Mouse (Mus musculus) hindbrain, embryonic 13.5 days (tissue): ENCODE data around the gene Olfr1175-ps. TPM values are rescaled to one million over a fixed set of nuclear protein-coding genes. Genes with fewer than 3 reads are reported as not detected.
A peak's percentile ranks its signal among the peaks of the same experiment; 100 is the strongest.

Experiments used
- ATAC-seq: fragments of 200-750 bp; cut with Nextera tagmentation; 2 replicates; pipeline ENCODE4 v1.8.0; 2017; ENCODE audit warnings: moderate TSS enrichment; ENCODE audit not compliant: low FRiP score
- H3K27ac ChIP-seq: fragments of 300-500 bp; sonication (generic); 2 replicates; pipeline ENCODE4 v1.5.1; 2015; ENCODE audit warnings: inconsistent platforms, mild to moderate bottlenecking, moderate library complexity
- H3K27me3 ChIP-seq: fragments of 300-500 bp; sonication (generic); 2 replicates; pipeline ENCODE4 v1.6.1; 2015; ENCODE audit warnings: mild to moderate bottlenecking, inconsistent platforms
- H3K36me3 ChIP-seq: fragments of 300-500 bp; sonication (generic); 2 replicates; pipeline ENCODE4 v1.6.1; 2015; ENCODE audit warnings: mild to moderate bottlenecking, inconsistent platforms
- H3K4me1 ChIP-seq: fragments of 300-500 bp; sonication (generic); replicated peaks from 2 replicates; pipeline ENCODE4 v1.6.1; 2015; ENCODE audit warnings: inconsistent platforms
- H3K4me2 ChIP-seq: fragments of 300-500 bp; sonication (generic); 2 replicates; pipeline ENCODE4 v1.6.1; 2015; ENCODE audit warnings: inconsistent platforms, mild to moderate bottlenecking, moderate library complexity
- H3K4me3 ChIP-seq: fragments of 300-500 bp; sonication (generic); 2 replicates; pipeline ENCODE4 v1.5.1; 2015; ENCODE audit warnings: mild to moderate bottlenecking, inconsistent platforms
- H3K9ac ChIP-seq: fragments of 300-500 bp; sonication (generic); 2 replicates; pipeline ENCODE4 v1.6.1; 2015; ENCODE audit warnings: mild to moderate bottlenecking, inconsistent platforms
- H3K9me3 ChIP-seq: fragments of 300-500 bp; sonication (generic); 2 replicates; pipeline ENCODE4 v1.6.1; 2016; ENCODE audit warnings: inconsistent platforms
- WGBS: fragments of 180-500 bp; shearing (Covaris S2); methylation state at CpG from one replicate; pipeline ENCODE4 v1.1.7; 2015; 5-methylcytosine and 5-hydroxymethylcytosine counted together
- polyA plus RNA-seq: library from polyadenylated mRNA; unstranded; fragments of >200 nt; fragmentation: Nextera tagmentation; extraction: Ambion mirVana; gene quantifications from 2 replicates; pipeline ENCODE4 v1.2.1, GENCODE M21; 2015

Gene Olfr1175-ps
- not detected in 2 replicates for polyA plus RNA-seq

DNA sequence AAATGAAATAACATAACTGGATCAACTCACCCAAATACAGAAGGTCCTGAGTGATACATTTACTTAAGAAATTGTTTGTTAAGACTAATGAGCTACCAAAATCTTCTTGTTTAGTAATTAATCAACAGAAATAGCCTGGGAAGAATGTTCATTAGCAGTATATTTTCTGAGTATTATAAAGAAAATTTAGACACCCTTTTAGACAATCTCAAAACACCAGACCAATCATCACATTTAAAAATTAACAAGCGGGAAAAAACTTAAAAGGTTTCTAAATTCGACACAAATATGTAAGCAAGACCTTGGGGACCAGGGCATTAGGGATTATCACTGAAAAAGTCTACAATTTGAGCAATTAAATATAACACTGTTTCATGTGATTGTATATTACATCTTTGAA is at the start of gene Olfr1175-ps:
Gene Olfr1175-ps (minus strand): TSS at position 101 of the 400 bp plus-strand sequence.
- ATAC-seq: no peak
- WGBS: 92% methylated on average over 2 of the region's 2 CpGs
- Histone ChIP-seq H3K4me3 (no peak within 1 kb of the TSS), H3K4me1 (no peaks in the 10 kb centered on the region), H3K9ac (no peak within 1 kb of the TSS), H3K27ac (no peak within 1 kb of the TSS), H3K9me3 (no peaks in the 10 kb centered on the region), H3K4me2 (no peak within 1 kb of the TSS), H3K36me3 (no peaks in the 10 kb centered on the region), H3K27me3 (no peaks in the 10 kb centered on the region)

DNA sequence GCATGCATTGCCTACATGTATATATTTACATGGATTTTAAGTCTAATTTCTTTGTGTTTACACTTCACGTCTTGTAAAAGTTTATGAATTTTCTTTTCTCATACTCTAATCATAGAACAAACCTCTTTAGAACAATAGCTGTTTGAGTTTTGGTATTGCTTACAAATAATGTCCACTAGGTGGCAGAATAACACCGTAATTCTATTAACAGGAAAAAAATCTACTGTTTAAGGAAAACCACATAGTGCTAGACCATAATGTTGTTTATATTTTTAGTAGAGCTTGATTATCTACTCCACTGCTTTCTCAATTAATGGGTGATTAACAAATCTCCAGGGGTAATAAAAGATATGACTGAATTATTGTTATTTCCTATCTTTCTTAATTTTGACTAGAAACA is 29.3 kb upstream of the Olfr1175-ps start:
- Histone ChIP-seq H3K4me3 (no peak overlapping the region), H3K4me2 (no peak overlapping the region), H3K9ac (no peak overlapping the region), H3K27me3 (no peaks in the 10 kb centered on the region), H3K36me3 (no peaks in the 10 kb centered on the region), H3K27ac (no peak overlapping the region), H3K9me3 (no peaks in the 10 kb centered on the region), H3K4me1 (no peaks in the 10 kb centered on the region)
- ATAC-seq: peak; percentile 66
- WGBS: 5% methylated on average over 2 of the region's 2 CpGs

DNA sequence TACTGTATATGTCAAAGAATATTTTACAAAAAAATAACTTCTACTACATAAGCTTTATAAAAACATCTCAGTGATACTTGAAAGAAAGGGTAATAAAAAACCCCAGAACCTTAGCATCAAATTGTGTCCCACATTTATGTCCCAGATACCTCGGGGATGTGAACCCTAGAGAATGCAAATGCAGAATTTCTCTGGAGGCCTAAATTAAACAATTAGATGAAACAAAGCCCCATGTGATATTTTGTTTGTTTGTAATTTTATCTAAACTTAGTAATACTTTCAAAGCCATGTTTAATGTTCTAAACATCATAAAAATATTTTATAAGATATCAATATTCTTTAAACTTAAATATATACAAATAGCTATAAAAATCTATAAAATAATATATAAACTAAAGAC is 19.4 kb upstream of the Olfr1175-ps start, which contains the start of gene Olfr1177-ps:
Gene Olfr1177-ps (minus strand): TSS at position 101 of the 400 bp plus-strand sequence.
- 89% methylated on average over 1 of the region's 1 CpGs for WGBS
- no peaks in the 10 kb centered on the region for H3K9me3 ChIP-seq
- no peaks in the 10 kb centered on the region for H3K27me3 ChIP-seq
- no peak within 1 kb of the TSS for H3K27ac ChIP-seq
- no peak within 1 kb of the TSS for H3K9ac ChIP-seq
- no peak for ATAC-seq
- no peaks in the 10 kb centered on the region for H3K4me1 ChIP-seq
- no peak within 1 kb of the TSS for H3K4me3 ChIP-seq
- H3K4me2 ChIP-seq: no peak within 1 kb of the TSS
- no peaks in the 10 kb centered on the region for H3K36me3 ChIP-seq

DNA sequence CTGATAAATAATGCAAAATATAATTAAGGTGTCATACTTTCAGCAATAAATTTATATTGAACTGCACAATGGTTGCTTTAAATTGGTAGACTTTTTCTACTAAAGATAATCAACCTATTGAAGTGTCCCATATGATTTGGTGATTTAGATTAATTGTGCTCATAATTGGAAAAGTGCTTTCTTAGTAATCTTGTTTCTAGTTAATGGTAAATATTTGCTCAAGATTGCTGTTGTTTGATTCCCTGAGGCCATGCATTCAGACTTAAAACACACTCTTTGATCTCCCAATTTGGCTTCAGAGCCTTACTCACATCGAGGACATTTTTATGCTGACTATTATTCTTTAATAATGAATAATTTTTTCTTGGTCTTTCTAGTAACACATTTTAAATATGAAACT is 9.4 kb upstream of the Olfr1175-ps start, which contains the start of gene Olfr1176:
Gene Olfr1176 (plus strand): TSS at position 301 of the 400 bp plus-strand sequence.
- no peaks in the 10 kb centered on the region for H3K4me1 ChIP-seq
- no peak within 1 kb of the TSS for H3K27ac ChIP-seq
- H3K4me2 ChIP-seq: no peak within 1 kb of the TSS
- 78% methylated on average over 1 of the region's 1 CpGs for WGBS
- H3K9ac ChIP-seq: no peak within 1 kb of the TSS
- H3K4me3 ChIP-seq: no peak within 1 kb of the TSS
- no peak for ATAC-seq
- no peaks in the 10 kb centered on the region for H3K27me3 ChIP-seq
- no peaks in the 10 kb centered on the region for H3K36me3 ChIP-seq
- H3K9me3 ChIP-seq: no peaks in the 10 kb centered on the region

DNA sequence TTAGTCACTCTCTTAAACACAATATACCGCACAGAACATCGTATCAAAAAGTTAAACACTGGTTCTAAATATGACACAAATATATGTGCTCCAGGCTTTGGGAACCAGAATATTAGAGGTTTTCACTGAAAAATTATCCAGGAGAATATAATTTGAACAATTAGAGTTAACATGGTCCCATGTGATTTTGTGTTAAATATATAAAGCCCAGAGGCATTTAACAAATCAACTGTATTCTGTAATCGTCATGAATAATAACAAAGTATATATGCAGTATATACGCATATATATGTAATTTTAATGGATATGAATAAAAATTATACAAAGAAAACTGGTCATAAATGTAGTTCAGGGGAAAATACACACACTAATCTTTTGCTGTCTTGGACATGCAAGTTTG is 12.0 kb downstream of the Olfr1175-ps start, which contains the start of gene Olfr1174-ps:
Gene Olfr1174-ps (minus strand): TSS at position 101 of the 400 bp plus-strand sequence.
- Histone ChIP-seq H3K9ac (no peak within 1 kb of the TSS), H3K4me1 (no peaks in the 10 kb centered on the region), H3K36me3 (no peaks in the 10 kb centered on the region), H3K27me3 (no peaks in the 10 kb centered on the region), H3K4me3 (no peak within 1 kb of the TSS), H3K9me3 (no peaks in the 10 kb centered on the region), H3K4me2 (no peak within 1 kb of the TSS), H3K27ac (no peak within 1 kb of the TSS)
- 92% methylated on average over 4 of the region's 4 CpGs for WGBS
- no peak for ATAC-seq

DNA sequence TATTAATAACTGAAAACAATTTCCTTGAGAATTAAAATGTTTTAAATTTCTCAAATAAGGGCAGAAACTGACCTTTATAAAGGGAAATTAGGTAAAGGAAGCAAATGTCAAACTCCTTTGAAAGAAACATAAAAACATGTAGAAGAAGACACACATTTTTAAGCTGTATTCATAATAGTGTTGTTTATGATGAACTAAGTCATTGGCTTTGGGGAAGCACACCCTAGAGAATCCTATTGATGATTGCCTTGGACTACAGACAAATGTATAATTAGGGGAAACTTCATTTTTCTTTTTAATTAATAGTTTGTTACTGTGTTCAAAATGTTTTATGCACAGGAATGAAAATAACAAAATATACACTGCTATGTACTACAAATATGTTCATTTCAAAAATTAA is 47.2 kb downstream of the Olfr1175-ps start, which contains the start of gene Olfr1173:
Gene Olfr1173 (minus strand): TSS at position 101 of the 400 bp plus-strand sequence.
- Histone ChIP-seq H3K4me2 (no peak within 1 kb of the TSS), H3K4me1 (no peaks in the 10 kb centered on the region), H3K27me3 (no peaks in the 10 kb centered on the region), H3K4me3 (no peak within 1 kb of the TSS), H3K36me3 (no peaks in the 10 kb centered on the region), H3K27ac (no peak within 1 kb of the TSS), H3K9ac (no peak within 1 kb of the TSS), H3K9me3 (no peaks in the 10 kb centered on the region)
- ATAC-seq: no peak

Other genes starting within 250 kb of the Olfr1175-ps start
- gene Olfr1164, start 233.2 kb downstream of the Olfr1175-ps start, polyA plus RNA-seq: not detected in 2 replicates
- gene Olfr1166, start 198.9 kb downstream of the Olfr1175-ps start, polyA plus RNA-seq: not detected in 2 replicates
- not detected in 2 replicates for gene Olfr1167, start 172.0 kb downstream of the Olfr1175-ps start, polyA plus RNA-seq
- gene Olfr1168, start 145.3 kb downstream of the Olfr1175-ps start, polyA plus RNA-seq: not detected in 2 replicates
- not detected in 2 replicates for gene Olfr1170, start 98.9 kb downstream of the Olfr1175-ps start, polyA plus RNA-seq
- not detected in 2 replicates for gene Olfr1173, start 47.3 kb downstream of the Olfr1175-ps start, polyA plus RNA-seq
- not detected in 2 replicates for gene Olfr1174-ps, start 12.1 kb downstream of the Olfr1175-ps start, polyA plus RNA-seq
- gene Olfr1176, start 9.5 kb upstream of the Olfr1175-ps start, polyA plus RNA-seq: not detected in 2 replicates
- not detected in 2 replicates for gene Olfr1177-ps, start 19.3 kb upstream of the Olfr1175-ps start, polyA plus RNA-seq
- gene Olfr1178, start 59.8 kb upstream of the Olfr1175-ps start, polyA plus RNA-seq: not detected in 2 replicates
- not detected in 2 replicates for gene Olfr1179, start 79.2 kb upstream of the Olfr1175-ps start, polyA plus RNA-seq
- gene Olfr1180, start 91.9 kb upstream of the Olfr1175-ps start, polyA plus RNA-seq: not detected in 2 replicates
- not detected in 2 replicates for gene Olfr1181, start 99.0 kb upstream of the Olfr1175-ps start, polyA plus RNA-seq
- not detected in 2 replicates for gene Gm13757, start 121.9 kb upstream of the Olfr1175-ps start, polyA plus RNA-seq
- gene Olfr1183, start 127.7 kb upstream of the Olfr1175-ps start, polyA plus RNA-seq: not detected in 2 replicates
- not detected in 2 replicates for gene Olfr1184, start 156.4 kb upstream of the Olfr1175-ps start, polyA plus RNA-seq
- gene Olfr1185-ps1, start 166.1 kb upstream of the Olfr1175-ps start, polyA plus RNA-seq: not detected in 2 replicates
- gene Olfr1186, start 191.3 kb upstream of the Olfr1175-ps start, polyA plus RNA-seq: not detected in 2 replicates
- gene Olfr1188, start 229.7 kb upstream of the Olfr1175-ps start, polyA plus RNA-seq: not detected in 2 replicates